Comparison of ENCODE assay signal across 25 mouse cellular contexts in the genomic region with DNA sequence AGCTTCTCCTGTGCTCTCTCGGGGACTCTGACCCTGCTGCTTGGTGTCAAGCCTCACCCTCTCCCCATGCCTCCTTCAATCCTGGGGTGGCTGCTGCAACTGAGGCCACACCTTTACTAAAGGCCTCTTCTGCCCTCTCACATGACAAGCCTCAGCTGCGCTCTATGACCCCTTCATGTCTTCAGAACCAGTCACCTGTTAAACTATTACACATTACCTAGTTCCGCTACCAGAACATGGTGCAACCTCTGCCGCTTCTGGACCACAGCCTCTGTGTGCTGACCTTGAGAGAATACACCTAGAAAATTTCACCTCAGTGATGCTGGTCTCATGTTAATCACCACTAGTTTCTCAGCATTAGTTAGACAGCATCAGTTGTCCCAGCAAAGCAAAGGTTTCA.
"Had no signal": no experiment of that assay in that cellular context is flagged by ENCODE, and none has a peak within 500 bp of the region (broad histone marks: within the 10 kb centered on the region; RNA-seq: fewer than 3 reads in every experiment).

No protein-coding gene starts in this region.

- DNase-seq: gastrocnemius, adult 2 months; gastrocnemius, postnatal 10 days; gastrocnemius, postnatal 25 days; heart, adult 18-20 months; heart, postnatal 10 days; heart, postnatal 4 days; liver; liver, embryonic 13.5 days; liver, postnatal 0 days had no signal

- H3K27ac ChIP-seq: gastrocnemius, adult 2 months; heart, embryonic 10.5 days; hindbrain, embryonic 10.5 days; hindbrain, embryonic 12.5 days; hindbrain, embryonic 14.5 days; intestine, embryonic 15.5 days; layer of hippocampus, adult 2 months; left cerebral cortex, adult 2 months; limb, embryonic 10.5 days; limb, embryonic 12.5 days; liver, embryonic 13.5 days; liver, embryonic 15.5 days had no signal

- H3K9ac ChIP-seq: heart, embryonic 12.5 days; hindbrain, embryonic 12.5 days; hindbrain, embryonic 14.5 days; intestine, embryonic 15.5 days; limb, embryonic 12.5 days; liver, embryonic 13.5 days; liver, embryonic 15.5 days; liver, postnatal 0 days had no signal

- H3K36me3 ChIP-seq: heart, embryonic 10.5 days; heart, embryonic 12.5 days; hindbrain, embryonic 10.5 days; hindbrain, embryonic 12.5 days; intestine, embryonic 15.5 days; limb, embryonic 10.5 days; limb, embryonic 12.5 days; liver, embryonic 13.5 days; liver, embryonic 15.5 days had no signal

- H3K4me3 ChIP-seq: gastrocnemius, adult 2 months; heart, embryonic 10.5 days; heart, embryonic 12.5 days; hindbrain, embryonic 10.5 days; hindbrain, embryonic 12.5 days; intestine, embryonic 15.5 days; layer of hippocampus, adult 2 months; left cerebral cortex, adult 2 months; limb, embryonic 10.5 days; limb, embryonic 12.5 days; liver, embryonic 13.5 days; liver, embryonic 15.5 days had no signal

- ATAC-seq: forebrain, embryonic 16.5 days; hindbrain, embryonic 16.5 days; inflammation-experienced regulatory T-cells, adult 6 months; intestine, embryonic 15.5 days; intestine, postnatal 0 days; liver, postnatal 0 days had no signal

- H3K27me3 ChIP-seq: heart, embryonic 12.5 days; hindbrain, embryonic 12.5 days; intestine, embryonic 15.5 days; limb, embryonic 12.5 days; liver, embryonic 13.5 days; liver, embryonic 15.5 days had no signal

- H3K4me2 ChIP-seq: heart, embryonic 12.5 days; hindbrain, embryonic 12.5 days; hindbrain, embryonic 14.5 days; intestine, embryonic 15.5 days; limb, embryonic 12.5 days; liver, embryonic 11.5 days; liver, embryonic 13.5 days; liver, embryonic 15.5 days had no signal

- H3K9me3 ChIP-seq: heart, embryonic 10.5 days; intestine, embryonic 15.5 days; limb, embryonic 10.5 days; liver, embryonic 13.5 days; liver, embryonic 15.5 days had no signal

- H3K4me1 ChIP-seq: heart, embryonic 10.5 days; heart, embryonic 12.5 days; hindbrain, embryonic 10.5 days; intestine, embryonic 15.5 days; limb, embryonic 10.5 days; limb, embryonic 12.5 days; liver, embryonic 13.5 days; liver, embryonic 15.5 days had no signal
